Mouse (Mus musculus) myocyte (in vitro differentiated cells): ENCODE results near the gene Cyp2j5.

Source experiments
- CEBPB ChIP-seq: IDR thresholded peaks from 2 replicates; pipeline ENCODE4 v1.6.1; 2011; ENCODE audit warnings: mild to moderate bottlenecking, moderate library complexity; ENCODE audit not compliant: poor library complexity, insufficient read depth, severe bottlenecking
- MYOD1 ChIP-seq, 3 experiments: IDR thresholded peaks; one replicate each; pipeline ENCODE4 v1.6.1; 2011; ENCODE audit warnings: control low read depth in 2 of 3, low read depth in 2 of 3, mild to moderate bottlenecking in 2 of 3, moderate library complexity in 1 of 3; ENCODE audit not compliant: insufficient read length in 2 of 3, control insufficient read depth in 1 of 3
- POLR2A ChIP-seq: IDR thresholded peaks from one replicate; pipeline ENCODE4 v1.6.1; 2011; ENCODE audit warnings: low read depth, mild to moderate bottlenecking, control low read depth, moderate library complexity; ENCODE audit not compliant: insufficient read length
- POLR2AphosphoS2 ChIP-seq: IDR thresholded peaks from one replicate; pipeline ENCODE4 v1.6.1; 2011; ENCODE audit warnings: low read depth, control low read depth; ENCODE audit not compliant: insufficient read length

DNA sequence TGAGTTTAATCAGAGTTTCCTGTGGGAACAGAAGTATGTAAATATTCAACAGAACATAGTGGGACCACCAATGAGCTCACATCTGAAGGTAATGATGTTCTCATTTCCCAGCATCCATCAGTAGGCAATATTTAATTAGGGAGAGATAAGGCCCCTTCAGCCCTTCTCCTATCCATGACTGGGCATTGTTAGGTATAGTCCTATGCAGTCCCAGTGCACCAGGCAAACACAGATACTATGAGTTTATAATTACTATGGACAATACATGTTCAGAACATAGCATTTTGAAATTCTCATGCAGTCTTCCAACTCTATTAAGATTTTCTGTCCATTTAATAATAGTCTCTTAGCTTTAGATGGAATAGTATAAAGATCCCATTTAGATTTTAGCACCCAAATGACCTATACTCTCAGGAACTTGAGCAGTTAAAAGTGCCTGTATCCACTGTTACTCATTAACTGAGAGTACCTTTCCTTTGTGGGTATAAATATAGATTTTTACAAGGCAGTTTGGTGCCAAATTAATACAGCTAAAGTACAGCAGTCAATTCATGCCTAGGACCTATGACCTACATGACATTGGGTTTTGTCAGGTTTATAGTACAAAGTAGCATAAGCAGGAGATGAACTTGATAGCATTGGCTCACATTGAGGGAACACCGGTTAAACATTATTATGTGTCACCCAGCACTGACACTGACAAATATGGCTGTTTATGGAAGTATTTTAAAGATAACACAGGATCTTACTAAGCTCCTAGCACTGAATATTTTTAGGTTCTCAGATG lies 907 bp upstream of the Cyp2j5 start:
- no peak for TF ChIP-seq POLR2AphosphoS2
- TF ChIP-seq POLR2A = no peak
- TF ChIP-seq CEBPB = no peak
- TF ChIP-seq MYOD1 (IDR thresholded peaks at IDR 0.05; ENCODE audit: control insufficient read depth in 1 of 3, insufficient read length in 2 of 3, low read depth in 2 of 3) = no peak
